Mouse (Mus musculus) ES-Bruce4 (cell line): Measurements from ENCODE around the gene Rnf213. TPM values are rescaled to one million over a fixed set of nuclear protein-coding genes. Genes with fewer than 3 reads are reported as not detected.

ENCODE experiments used
- H3K27ac ChIP-seq: 2 replicates; pipeline ENCODE4 v1.5.1; 2012; ENCODE audit warnings: low read length, inconsistent platforms; ENCODE audit not compliant: insufficient read depth
- H3K27me3 ChIP-seq: 2 replicates; pipeline ENCODE4 v1.6.1; 2012; ENCODE audit warnings: mild to moderate bottlenecking, low read length, inconsistent platforms; ENCODE audit not compliant: control insufficient read depth, poor library complexity, insufficient read depth, severe bottlenecking
- H3K36me3 ChIP-seq: 2 replicates; pipeline ENCODE4 v1.6.1; 2012; ENCODE audit warnings: inconsistent platforms, mild to moderate bottlenecking, low read length, moderate library complexity; ENCODE audit not compliant: control insufficient read depth, poor library complexity, insufficient read depth, severe bottlenecking
- H3K4me1 ChIP-seq: one replicate; pipeline ENCODE4 v1.8.1; 2011; ENCODE audit warnings: low read length; ENCODE audit not compliant: control insufficient read depth, insufficient read depth
- H3K4me3 ChIP-seq: 2 replicates; pipeline ENCODE4 v1.5.1; 2011; ENCODE audit warnings: low read depth, mild to moderate bottlenecking, low read length
- H3K9ac ChIP-seq: 2 replicates; pipeline ENCODE4 v1.6.1; 2012; ENCODE audit warnings: low read depth, mild to moderate bottlenecking, inconsistent platforms; ENCODE audit not compliant: poor library complexity, severe bottlenecking
- H3K9me3 ChIP-seq: replicated peaks from 2 replicates; pipeline ENCODE4 v1.6.1; 2012; ENCODE audit warnings: mild to moderate bottlenecking, low read length, inconsistent platforms; ENCODE audit not compliant: control insufficient read depth, poor library complexity, insufficient read depth, severe bottlenecking
- CTCF ChIP-seq: IDR thresholded peaks from one replicate; pipeline ENCODE4 v1.8.1; 2011; ENCODE audit warnings: low read depth, low read length
- EP300 ChIP-seq: IDR thresholded peaks from 2 replicates; pipeline ENCODE4 v1.6.1; 2011; ENCODE audit warnings: low read depth, low read length; ENCODE audit not compliant: insufficient read depth
- POLR2A ChIP-seq: IDR thresholded peaks from one replicate; pipeline ENCODE4 v1.8.1; 2011; ENCODE audit warnings: low read length; ENCODE audit not compliant: insufficient read depth
- polyA plus RNA-seq: library from polyadenylated mRNA; stranded (reverse); fragments of >200 nt; gene quantifications from 2 replicates; pipeline ENCODE4 v1.2.4, GENCODE M21; 2011; ENCODE audit warnings: low read depth; ENCODE audit not compliant: missing spikeins, insufficient read depth, insufficient read length

Rnf213 gene
- polyA plus RNA-seq, 1 experiment: 22.4 TPM

DNA sequence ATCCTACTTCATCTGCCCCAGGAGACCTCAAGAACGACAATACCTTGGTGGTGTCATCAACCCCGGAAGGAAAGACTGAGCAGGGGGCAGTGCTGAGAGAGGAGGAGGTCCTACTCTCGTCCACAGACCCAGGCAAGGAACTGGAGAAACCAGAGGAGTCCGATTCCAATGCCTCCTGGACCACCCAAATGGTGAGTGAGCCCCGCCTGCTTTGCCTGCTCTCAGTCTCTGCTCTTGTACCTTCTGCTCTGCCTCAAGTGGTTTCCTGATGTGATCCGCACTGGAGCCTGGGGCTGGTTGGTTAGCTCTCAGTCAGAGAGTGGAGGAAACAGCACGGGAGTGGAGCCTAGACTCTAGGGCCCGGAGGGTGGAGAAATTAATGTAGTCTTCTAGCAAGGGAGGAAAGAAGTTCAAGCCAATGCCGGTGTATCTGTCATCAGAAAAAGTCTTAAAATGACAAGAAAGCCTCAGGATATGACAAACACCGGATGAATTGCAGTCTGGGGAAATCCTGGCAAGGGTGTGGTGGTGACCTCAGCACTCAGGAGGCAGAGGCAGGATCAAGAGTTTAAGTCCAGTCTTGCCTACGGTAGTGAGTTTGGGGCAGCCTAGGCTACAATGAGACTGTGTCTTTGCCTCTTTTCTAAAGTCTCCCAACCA, 9.7 kb downstream of the Rnf213 start:
- TF ChIP-seq EP300: no peak
- no peak for TF ChIP-seq POLR2A
- no peak for TF ChIP-seq CTCF
- no peaks in the 10 kb centered on the region for H3K27me3 ChIP-seq
- no peaks in the 10 kb centered on the region for H3K36me3 ChIP-seq
- H3K27ac ChIP-seq: peak overlapping the region; percentile 31; the same call in 1 of the 2 replicates
- peaks cover 2% of the 10 kb centered on the region for H3K4me1 ChIP-seq
- H3K9ac ChIP-seq: no peak overlapping the region
- no peaks in the 10 kb centered on the region for H3K9me3 ChIP-seq
- no peak overlapping the region for H3K4me3 ChIP-seq

DNA sequence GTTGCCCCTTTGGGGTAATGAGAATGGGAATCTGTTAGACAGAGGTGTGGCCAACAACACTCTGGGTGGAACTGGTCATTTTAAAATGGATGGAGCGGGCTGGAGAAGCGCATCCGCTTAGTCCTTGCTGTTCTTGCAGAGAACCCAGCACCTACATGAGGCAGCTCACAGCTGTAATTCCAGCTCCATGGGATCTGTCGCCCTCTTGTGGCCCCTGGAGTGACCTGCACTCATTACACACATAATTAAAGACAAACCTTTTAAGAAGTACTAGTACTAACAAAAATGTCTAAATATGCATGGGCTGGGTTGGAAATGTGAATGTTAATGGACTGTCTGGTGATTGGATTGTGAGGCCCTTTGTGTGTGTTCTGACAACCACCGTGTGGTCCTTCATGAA, 11.7 kb downstream of the Rnf213 start:
- H3K4me3 ChIP-seq: no peak overlapping the region
- TF ChIP-seq EP300 (no peak), POLR2A (no peak), CTCF (peak; percentile 96)
- no peak overlapping the region for H3K27ac ChIP-seq
- peaks cover 2% of the 10 kb centered on the region for H3K4me1 ChIP-seq
- H3K9ac ChIP-seq: no peak overlapping the region
- no peaks in the 10 kb centered on the region for H3K36me3 ChIP-seq
- H3K9me3 ChIP-seq: no peaks in the 10 kb centered on the region
- no peaks in the 10 kb centered on the region for H3K27me3 ChIP-seq

DNA sequence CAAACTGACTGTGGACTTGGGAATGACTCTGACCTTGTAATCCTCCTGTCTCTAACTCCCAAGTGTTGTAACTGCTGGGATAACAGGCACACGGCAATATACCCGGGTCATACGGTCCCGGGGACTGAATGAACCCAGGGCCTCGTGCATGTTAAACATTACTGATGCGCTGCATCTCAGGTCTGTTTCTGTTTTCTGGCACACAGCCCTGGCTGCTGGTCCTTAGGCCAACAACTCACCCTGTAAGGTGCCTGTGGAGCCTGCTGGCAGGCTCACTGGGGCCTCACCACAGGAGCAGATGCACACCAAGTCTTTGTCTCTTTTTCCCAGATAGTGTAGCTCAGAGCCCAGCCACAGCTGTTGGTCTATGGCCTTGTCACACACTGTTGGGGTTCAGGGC, 14.5 kb downstream of the Rnf213 start:
- Histone ChIP-seq H3K4me3 (no peak overlapping the region), H3K27ac (no peak overlapping the region), H3K9ac (no peak overlapping the region), H3K27me3 (no peaks in the 10 kb centered on the region), H3K4me1 (peaks cover 2% of the 10 kb centered on the region), H3K9me3 (no peaks in the 10 kb centered on the region), H3K36me3 (no peaks in the 10 kb centered on the region)
- TF ChIP-seq POLR2A: no peak
- TF ChIP-seq EP300: no peak
- no peak for TF ChIP-seq CTCF

DNA sequence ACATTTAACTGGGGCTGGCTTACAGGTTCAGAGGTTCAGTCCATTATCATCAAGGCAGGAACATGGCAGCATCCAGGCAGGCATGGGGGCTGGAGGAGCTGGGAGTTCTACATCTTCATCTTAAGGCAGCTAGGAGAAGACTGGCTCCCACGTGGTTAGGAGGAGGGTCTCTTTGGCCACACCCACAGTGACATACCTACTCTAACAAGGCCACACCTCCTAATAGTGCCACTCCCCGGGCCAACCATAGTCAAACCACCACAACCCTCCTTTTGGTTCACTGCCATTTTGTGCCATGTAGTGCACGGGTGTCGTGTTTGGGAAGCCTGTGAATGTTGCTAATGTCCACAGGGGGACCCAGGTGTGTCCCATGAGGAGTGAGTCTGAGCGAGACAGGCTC, 15.1 kb downstream of the Rnf213 start:
- Histone ChIP-seq H3K4me1 (peaks cover 2% of the 10 kb centered on the region), H3K4me3 (no peak overlapping the region), H3K27me3 (no peaks in the 10 kb centered on the region), H3K9me3 (no peaks in the 10 kb centered on the region), H3K27ac (no peak overlapping the region), H3K9ac (no peak overlapping the region), H3K36me3 (no peaks in the 10 kb centered on the region)
- no peak for TF ChIP-seq CTCF
- TF ChIP-seq EP300: no peak
- TF ChIP-seq POLR2A: no peak

DNA sequence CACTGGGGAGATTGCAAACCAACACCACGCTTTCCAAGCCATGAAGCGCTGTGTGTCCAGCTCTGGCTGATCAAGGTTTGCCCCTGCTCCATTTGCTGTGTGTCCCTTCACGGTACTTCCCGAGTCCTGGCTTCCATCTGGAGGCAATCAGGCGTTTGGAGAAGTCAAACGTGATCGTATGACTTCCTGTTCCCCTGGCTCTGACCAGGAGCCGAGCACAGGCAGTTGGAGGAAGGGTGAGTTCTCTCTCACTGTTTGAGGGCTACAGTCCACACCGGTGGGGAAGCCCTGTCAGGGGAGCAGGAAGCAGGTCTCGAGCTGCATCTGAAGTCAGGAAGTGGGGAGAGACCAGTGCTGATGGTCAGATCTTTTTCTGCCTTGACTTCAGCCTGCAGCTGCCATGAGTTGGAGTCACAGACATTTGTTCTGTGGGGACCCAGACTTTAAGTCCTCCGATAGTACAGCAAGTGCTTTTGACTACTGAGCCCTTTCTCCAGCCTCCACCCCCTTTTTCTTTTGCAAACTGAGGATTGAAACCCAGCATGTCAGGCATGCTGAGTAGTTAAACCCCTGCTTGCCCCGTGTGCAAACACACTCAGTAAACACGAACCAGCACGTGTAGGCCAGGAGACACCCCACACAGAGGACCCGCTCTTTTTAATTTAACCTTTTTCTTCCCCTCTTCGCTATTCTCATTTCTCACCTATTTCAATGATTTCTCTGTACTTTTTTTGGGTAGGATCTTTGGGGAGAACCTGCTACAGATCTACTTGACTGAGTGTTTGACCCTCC, 26.6 kb downstream of the Rnf213 start:
- H3K4me3 ChIP-seq: no peak overlapping the region
- H3K27ac ChIP-seq: no peak overlapping the region
- no peaks in the 10 kb centered on the region for H3K9me3 ChIP-seq
- no peak overlapping the region for H3K9ac ChIP-seq
- no peaks in the 10 kb centered on the region for H3K36me3 ChIP-seq
- TF ChIP-seq CTCF (no peak), EP300 (no peak), POLR2A (no peak)
- no peaks in the 10 kb centered on the region for H3K27me3 ChIP-seq
- H3K4me1 ChIP-seq: no peaks in the 10 kb centered on the region

DNA sequence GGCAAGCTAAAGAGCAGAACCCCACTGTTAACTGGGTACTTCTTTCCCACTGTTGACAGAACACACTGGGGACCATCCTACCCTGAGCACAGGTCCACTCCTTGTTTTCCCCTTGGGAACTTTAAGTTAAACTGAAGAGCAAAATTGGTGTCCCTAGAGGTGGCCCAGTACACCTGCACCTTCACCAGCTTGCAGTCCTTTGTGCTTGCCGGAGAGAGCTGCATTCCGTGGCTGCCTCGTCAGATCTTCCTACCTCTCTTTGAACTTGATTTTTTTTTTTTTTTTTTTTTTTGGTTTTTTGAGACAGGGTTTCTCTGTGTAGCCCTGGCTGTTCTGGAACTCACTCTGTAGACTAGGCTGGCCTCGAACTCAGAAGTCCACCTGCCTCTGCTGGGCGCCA, 27.5 kb downstream of the Rnf213 start:
- Histone ChIP-seq H3K4me1 (no peaks in the 10 kb centered on the region), H3K9me3 (no peaks in the 10 kb centered on the region), H3K36me3 (no peaks in the 10 kb centered on the region), H3K4me3 (no peak overlapping the region), H3K9ac (no peak overlapping the region), H3K27me3 (no peaks in the 10 kb centered on the region), H3K27ac (no peak overlapping the region)
- no peak for TF ChIP-seq CTCF
- no peak for TF ChIP-seq EP300
